Mouse (Mus musculus) hindbrain, embryonic 12.5 days (tissue): ENCODE results near the gene Akap6. TPM values are rescaled to one million over a fixed set of nuclear protein-coding genes. Genes with fewer than 3 reads are reported as not detected.

Experiments used
- ATAC-seq: fragments of 200-750 bp; cut with Nextera tagmentation; 2 replicates; pipeline ENCODE4 v1.8.0; 2017; ENCODE audit warnings: moderate TSS enrichment; ENCODE audit not compliant: low FRiP score
- H3K27ac ChIP-seq: fragments of 300-500 bp; sonication (generic); 2 replicates; pipeline ENCODE4 v1.5.1; 2016; ENCODE audit warnings: mild to moderate bottlenecking
- H3K27me3 ChIP-seq: fragments of 300-500 bp; sonication (generic); 2 replicates; pipeline ENCODE4 v1.6.1; 2016; ENCODE audit warnings: mild to moderate bottlenecking
- H3K36me3 ChIP-seq: fragments of 300-500 bp; sonication (generic); 2 replicates; pipeline ENCODE4 v1.6.1; 2016; ENCODE audit warnings: mild to moderate bottlenecking
- H3K4me1 ChIP-seq: fragments of 300-500 bp; sonication (generic); 2 replicates; pipeline ENCODE4 v1.6.1; 2016
- H3K4me2 ChIP-seq: fragments of 300-500 bp; sonication (generic); replicated peaks from 2 replicates; pipeline ENCODE4 v1.6.1; 2016; ENCODE audit warnings: mild to moderate bottlenecking
- H3K4me3 ChIP-seq: fragments of 300-500 bp; sonication (generic); 2 replicates; pipeline ENCODE4 v1.5.1; 2016; ENCODE audit warnings: mild to moderate bottlenecking
- H3K9ac ChIP-seq: fragments of 300-500 bp; sonication (generic); 2 replicates; pipeline ENCODE4 v1.6.1; 2016; ENCODE audit warnings: mild to moderate bottlenecking, moderate library complexity
- H3K9me3 ChIP-seq: fragments of 300-500 bp; sonication (generic); replicated peaks from 2 replicates; pipeline ENCODE4 v1.6.1; 2016; ENCODE audit warnings: mild to moderate bottlenecking
- WGBS: fragments of 180-500 bp; shearing (Covaris S2); methylation state at CpG from one replicate; pipeline ENCODE4 v1.1.7; 2016; 5-methylcytosine and 5-hydroxymethylcytosine counted together
- polyA plus RNA-seq: library from polyadenylated mRNA; unstranded; fragments of >200 nt; fragmentation: Nextera tagmentation; extraction: Ambion mirVana; gene quantifications from 2 replicates; pipeline ENCODE4 v1.2.1, GENCODE M21; 2016

Gene Akap6
- polyA plus RNA-seq, 1 experiment from 2014 or later = 34.2 TPM

- no peak overlapping the region for H3K4me3 ChIP-seq
- ATAC-seq = no peak
- H3K36me3 ChIP-seq = no peaks in the 10 kb centered on the region
- no peaks in the 10 kb centered on the region for H3K9me3 ChIP-seq
- WGBS = 91% methylated on average over 10 of the region's 10 CpGs
- H3K27ac ChIP-seq = no peak overlapping the region
- H3K27me3 ChIP-seq = no peaks in the 10 kb centered on the region
- H3K4me2 ChIP-seq = no peak overlapping the region
- 0 out of 2 replicates have a peak, but pooled peaks cover 6% of the 10 kb centered on the region for H3K4me1 ChIP-seq
- no peak overlapping the region for H3K9ac ChIP-seq
These were observed 198.9 kb downstream of the Akap6 start for GRCm38 (mm10) chr12:52898130-52898529.

- H3K36me3 ChIP-seq = no peaks in the 10 kb centered on the region
- H3K4me1 ChIP-seq = 0 out of 2 replicates have a peak, but pooled peaks cover 4% of the 10 kb centered on the region
- H3K4me2 ChIP-seq = no peak overlapping the region
- no peaks in the 10 kb centered on the region for H3K27me3 ChIP-seq
- no peaks in the 10 kb centered on the region for H3K9me3 ChIP-seq
- 87% methylated on average over 5 of the region's 5 CpGs for WGBS
- no peak overlapping the region for H3K4me3 ChIP-seq
- ATAC-seq = no peak
- no peak overlapping the region for H3K27ac ChIP-seq
- no peak overlapping the region for H3K9ac ChIP-seq
These were observed 204.9 kb downstream of the Akap6 start for GRCm38 (mm10) chr12:52904046-52904445.

GRCm38 (mm10) chr12:52908448-52909066 lies 209.4 kb downstream of the Akap6 start:
- no peak overlapping the region for H3K27ac ChIP-seq
- H3K4me1 ChIP-seq = 0 out of 2 replicates have a peak, but pooled peaks cover 4% of the 10 kb centered on the region
- no peak for ATAC-seq
- no peaks in the 10 kb centered on the region for H3K36me3 ChIP-seq
- H3K4me2 ChIP-seq = no peak overlapping the region
- H3K27me3 ChIP-seq = no peaks in the 10 kb centered on the region
- H3K9me3 ChIP-seq = no peaks in the 10 kb centered on the region
- no peak overlapping the region for H3K4me3 ChIP-seq
- H3K9ac ChIP-seq = no peak overlapping the region
- 61% methylated on average over 13 of the region's 13 CpGs for WGBS

- Histone ChIP-seq H3K9me3 (no peaks in the 10 kb centered on the region), H3K4me3 (no peak overlapping the region), H3K27me3 (no peaks in the 10 kb centered on the region), H3K27ac (no peak overlapping the region), H3K4me1 (0 out of 2 replicates have a peak, but pooled peaks cover 2% of the 10 kb centered on the region), H3K9ac (no peak overlapping the region), H3K36me3 (no peaks in the 10 kb centered on the region), H3K4me2 (no peak overlapping the region)
- no peak for ATAC-seq
- 84% methylated on average over 13 of the region's 13 CpGs for WGBS
These were observed 211.2 kb downstream of the Akap6 start for GRCm38 (mm10) chr12:52910345-52910744.

GRCm38 (mm10) chr12:52910819-52911218 lies 211.6 kb downstream of the Akap6 start:
- no peak for ATAC-seq
- Histone ChIP-seq H3K27me3 (no peaks in the 10 kb centered on the region), H3K27ac (no peak overlapping the region), H3K4me2 (no peak overlapping the region), H3K9me3 (no peaks in the 10 kb centered on the region), H3K4me1 (no peaks in the 10 kb centered on the region), H3K4me3 (no peak overlapping the region), H3K36me3 (no peaks in the 10 kb centered on the region), H3K9ac (no peak overlapping the region)
- WGBS = 27% methylated on average over 8 of the region's 8 CpGs

GRCm38 (mm10) chr12:52918939-52919338 lies 219.8 kb downstream of the Akap6 start:
- no peaks in the 10 kb centered on the region for H3K27me3 ChIP-seq
- no peaks in the 10 kb centered on the region for H3K36me3 ChIP-seq
- no peak overlapping the region for H3K4me2 ChIP-seq
- H3K27ac ChIP-seq = no peak overlapping the region
- no peak for ATAC-seq
- WGBS = 27% methylated on average over 11 of the region's 11 CpGs
- H3K4me1 ChIP-seq = peaks cover 7% of the 10 kb centered on the region
- H3K9ac ChIP-seq = no peak overlapping the region
- H3K4me3 ChIP-seq = no peak overlapping the region
- 0 out of 2 replicates have a peak, but pooled peaks cover 4% of the 10 kb centered on the region for H3K9me3 ChIP-seq

GRCm38 (mm10) chr12:52922510-52922909 lies 223.3 kb downstream of the Akap6 start:
- 0 out of 2 replicates have a peak, but pooled peaks cover 4% of the 10 kb centered on the region for H3K9me3 ChIP-seq
- no peak overlapping the region for H3K4me3 ChIP-seq
- no peak for ATAC-seq
- no peaks in the 10 kb centered on the region for H3K27me3 ChIP-seq
- peaks cover 10% of the 10 kb centered on the region for H3K4me1 ChIP-seq
- H3K36me3 ChIP-seq = no peaks in the 10 kb centered on the region
- WGBS = 87% methylated on average over 6 of the region's 6 CpGs
- no peak overlapping the region for H3K9ac ChIP-seq
- no peak overlapping the region for H3K27ac ChIP-seq
- H3K4me2 ChIP-seq = no peak overlapping the region

GRCm38 (mm10) chr12:52925448-52925847 lies 226.3 kb downstream of the Akap6 start:
- Histone ChIP-seq H3K36me3 (no peaks in the 10 kb centered on the region), H3K4me2 (no peak overlapping the region), H3K27ac (no peak overlapping the region), H3K9ac (no peak overlapping the region), H3K9me3 (no peaks in the 10 kb centered on the region), H3K27me3 (no peaks in the 10 kb centered on the region), H3K4me3 (no peak overlapping the region), H3K4me1 (peaks cover 10% of the 10 kb centered on the region)
- WGBS = 68% methylated on average over 4 of the region's 4 CpGs
- no peak for ATAC-seq

- no peak for ATAC-seq
- Histone ChIP-seq H3K27me3 (no peaks in the 10 kb centered on the region), H3K9ac (no peak overlapping the region), H3K4me3 (no peak overlapping the region), H3K9me3 (no peaks in the 10 kb centered on the region), H3K4me1 (no peaks in the 10 kb centered on the region), H3K27ac (no peak overlapping the region), H3K36me3 (0 out of 2 replicates have a peak, but pooled peaks cover 4% of the 10 kb centered on the region), H3K4me2 (no peak overlapping the region)
- WGBS = 68% methylated on average over 7 of the region's 13 CpGs
These were observed 234.6 kb downstream of the Akap6 start for GRCm38 (mm10) chr12:52933832-52934231.

- H3K36me3 ChIP-seq = 0 out of 2 replicates have a peak, but pooled peaks cover 4% of the 10 kb centered on the region
- no peak overlapping the region for H3K4me2 ChIP-seq
- no peaks in the 10 kb centered on the region for H3K27me3 ChIP-seq
- no peak overlapping the region for H3K9ac ChIP-seq
- no peak for ATAC-seq
- WGBS = 95% methylated on average over 3 of the region's 3 CpGs
- H3K27ac ChIP-seq = no peak overlapping the region
- no peak overlapping the region for H3K4me3 ChIP-seq
- H3K9me3 ChIP-seq = no peaks in the 10 kb centered on the region
- H3K4me1 ChIP-seq = peaks cover 4% of the 10 kb centered on the region; the same call in 1 of the 2 replicates
These were observed 235.8 kb downstream of the Akap6 start for GRCm38 (mm10) chr12:52934989-52935388.

GRCm38 (mm10) chr12:52938786-52939185 lies 239.6 kb downstream of the Akap6 start:
- no peak overlapping the region for H3K4me2 ChIP-seq
- WGBS = 78% methylated on average over 5 of the region's 5 CpGs
- no peak overlapping the region for H3K4me3 ChIP-seq
- H3K27ac ChIP-seq = no peak overlapping the region
- H3K9me3 ChIP-seq = no peaks in the 10 kb centered on the region
- no peak overlapping the region for H3K9ac ChIP-seq
- ATAC-seq = no peak
- 0 out of 2 replicates have a peak, but pooled peaks cover 4% of the 10 kb centered on the region for H3K36me3 ChIP-seq
- peaks cover 4% of the 10 kb centered on the region; the same call in 1 of the 2 replicates for H3K4me1 ChIP-seq
- H3K27me3 ChIP-seq = no peaks in the 10 kb centered on the region

GRCm38 (mm10) chr12:52939324-52939946 lies 240.3 kb downstream of the Akap6 start:
- Histone ChIP-seq H3K4me1 (peaks cover 5% of the 10 kb centered on the region; the same call in 1 of the 2 replicates), H3K9me3 (no peaks in the 10 kb centered on the region), H3K36me3 (0 out of 2 replicates have a peak, but pooled peaks cover 4% of the 10 kb centered on the region), H3K27me3 (no peaks in the 10 kb centered on the region), H3K27ac (no peak overlapping the region), H3K4me2 (no peak overlapping the region), H3K9ac (no peak overlapping the region), H3K4me3 (no peak overlapping the region)
- 68% methylated on average over 15 of the region's 15 CpGs for WGBS
- ATAC-seq = no peak
